Mouse (Mus musculus): Measurements from ENCODE around the gene Mus81.

DNA sequence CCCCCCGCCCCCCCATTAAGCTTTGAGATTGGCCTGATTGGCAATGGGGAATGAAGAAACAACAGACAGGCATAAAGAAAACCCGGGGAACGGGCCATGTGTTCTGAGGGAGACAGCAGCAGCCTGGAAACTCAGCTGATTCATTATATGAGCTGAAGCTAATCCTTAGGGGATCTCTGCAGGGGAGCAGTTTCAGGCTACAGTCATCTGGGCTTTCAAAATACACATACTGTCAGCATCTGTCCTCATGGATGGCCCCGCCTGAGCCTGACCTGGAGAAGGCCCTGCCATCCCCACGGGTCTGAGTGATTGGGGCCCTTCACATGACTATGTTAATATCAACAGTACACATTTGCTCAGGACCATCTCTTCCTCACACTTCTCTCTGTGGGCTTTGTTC lies 16.4 kb downstream of the Mus81 start:
- TF ChIP-seq CTCF (conservative IDR thresholded peaks at IDR 0.05; ENCODE audit: low read length) (no peak), POU5F1 (IDR thresholded peaks at IDR 0.05; ENCODE audit: borderline replicate concordance, low read length) (no peak), NANOG (IDR thresholded peaks at IDR 0.05; ENCODE audit: borderline replicate concordance, low read length) (no peak)
